Mouse (Mus musculus) forebrain, postnatal 0 days (tissue): ENCODE results near the gene P2rx5. TPM values are rescaled to one million over a fixed set of nuclear protein-coding genes. Genes with fewer than 3 reads are reported as not detected.

Experiments used
- ATAC-seq: fragments of 200-750 bp; cut with Nextera tagmentation; 2 replicates; pipeline ENCODE4 v1.8.0; 2017; ENCODE audit warnings: mild to moderate bottlenecking, moderate library complexity
- DNase-seq: peaks from one replicate; pipeline ENCODE4 v3.0.0-alpha.2; 2015
- H3K27ac ChIP-seq: fragments of 300-500 bp; sonication (generic); 2 replicates; pipeline ENCODE4 v1.5.1; 2014; ENCODE audit warnings: low read depth, mild to moderate bottlenecking, antibody characterized with exemption, low read length, moderate library complexity, mixed read lengths
- H3K27me3 ChIP-seq: fragments of 300-500 bp; sonication (generic); 2 replicates; pipeline ENCODE4 v1.6.1; 2014; ENCODE audit warnings: mild to moderate bottlenecking, low read length, mixed read lengths; ENCODE audit not compliant: insufficient read depth
- H3K36me3 ChIP-seq: fragments of 300-500 bp; sonication (generic); 2 replicates; pipeline ENCODE4 v1.6.1; 2014; ENCODE audit warnings: mild to moderate bottlenecking, moderate library complexity; ENCODE audit not compliant: insufficient read depth
- H3K4me1 ChIP-seq: fragments of 300-500 bp; sonication (generic); 2 replicates; pipeline ENCODE4 v1.6.1; 2014; ENCODE audit warnings: antibody characterized with exemption; ENCODE audit not compliant: insufficient read depth
- H3K4me2 ChIP-seq: fragments of 300-500 bp; sonication (generic); 2 replicates; pipeline ENCODE4 v1.6.1; 2014; ENCODE audit warnings: low read depth, mild to moderate bottlenecking, moderate library complexity
- H3K4me3 ChIP-seq: fragments of 300-500 bp; sonication (generic); 2 replicates; pipeline ENCODE4 v1.5.1; 2014; ENCODE audit warnings: low read depth, low read length, mixed read lengths
- H3K9ac ChIP-seq: fragments of 300-500 bp; sonication (generic); 2 replicates; pipeline ENCODE4 v1.6.1; 2014; ENCODE audit warnings: mild to moderate bottlenecking
- H3K9me3 ChIP-seq: fragments of 300-500 bp; sonication (generic); 2 replicates; pipeline ENCODE4 v1.6.1; 2016; ENCODE audit warnings: low read length
- CTCF ChIP-seq: sonication (generic); IDR thresholded peaks from 2 replicates; pipeline ENCODE4 v1.5.1; 2016; ENCODE audit warnings: antibody characterized with exemption, control low read depth, low read depth
- WGBS: fragments of 180-500 bp; shearing (Covaris S2); extraction: QIAGEN DNeasy Blood & Tissue Kit; methylation state at CpG from one replicate; pipeline ENCODE4 v1.1.7; 2014; 5-methylcytosine and 5-hydroxymethylcytosine counted together
- polyA plus RNA-seq: library from polyadenylated mRNA; unstranded; fragments of >200 nt; fragmentation: Nextera tagmentation; extraction: Ambion mirVana; gene quantifications from 2 replicates; pipeline ENCODE4 v1.2.1, GENCODE M21; 2015
- total RNA-seq: library from RNA; depleted of rRNA; stranded (reverse); fragments of >200 nt; gene quantifications from 2 replicates; pipeline ENCODE4 v1.2.3, GENCODE M21; 2014

P2rx5 gene
- total and polyA plus RNA-seq, 2 experiments from 2014 or later: 0.57 to 0.69 TPM

GRCm38 (mm10) chr11:73137116-73137515 is 23.1 kb upstream of the P2rx5 start:
- H3K9ac ChIP-seq: peak overlapping the region; percentile 49; the same call in 1 of the 2 replicates
- no peak for DNase-seq

GRCm38 (mm10) chr11:73137591-73138501 is 22.4 kb upstream of the P2rx5 start, which contains the start of gene Haspin:
Gene Haspin, minus strand, starts transcription at chr11:73138294.
- WGBS: under 1% methylated on average over 84 of the region's 84 CpGs

More at GRCm38 (mm10) chr11:73137116-73137515, 23.1 kb upstream of the P2rx5 start:
- 35% methylated on average over 11 of the region's 11 CpGs for WGBS
- H3K4me3 ChIP-seq: peak overlapping the region; percentile 74
- no peak for TF ChIP-seq CTCF
- H3K27ac ChIP-seq: no peak overlapping the region
- H3K4me1 ChIP-seq: no peaks in the 10 kb centered on the region
- H3K27me3 ChIP-seq: no peaks in the 10 kb centered on the region
- no peaks in the 10 kb centered on the region for H3K9me3 ChIP-seq
- peak overlapping the region; percentile 77 for H3K4me2 ChIP-seq
- H3K36me3 ChIP-seq: no peaks in the 10 kb centered on the region
- ATAC-seq: no peak

GRCm38 (mm10) chr11:73144261-73144681 is 15.9 kb upstream of the P2rx5 start:
- no peak overlapping the region for H3K4me2 ChIP-seq
- DNase-seq (no peak), ATAC-seq (no peak)
- H3K27me3 ChIP-seq: no peaks in the 10 kb centered on the region
- no peak overlapping the region for H3K9ac ChIP-seq
- no peak overlapping the region for H3K27ac ChIP-seq
- TF ChIP-seq CTCF: no peak
- 55% methylated on average over 1 of the region's 1 CpGs for WGBS
- H3K4me3 ChIP-seq: no peak overlapping the region
- no peaks in the 10 kb centered on the region for H3K36me3 ChIP-seq
- no peaks in the 10 kb centered on the region for H3K9me3 ChIP-seq
- no peaks in the 10 kb centered on the region for H3K4me1 ChIP-seq

More at GRCm38 (mm10) chr11:73137591-73138501, 22.4 kb upstream of the P2rx5 start, which contains the start of gene Haspin:
- Histone ChIP-seq H3K36me3 (no peaks in the 10 kb centered on the region), H3K27me3 (no peaks in the 10 kb centered on the region), H3K27ac (no peak within 1 kb of the TSS), H3K4me1 (no peaks in the 10 kb centered on the region), H3K4me2 (peak within 1 kb of the TSS; percentile 77), H3K9me3 (no peaks in the 10 kb centered on the region), H3K9ac (peak within 1 kb of the TSS; percentile 49), H3K4me3 (peak within 1 kb of the TSS; percentile 74)
- DNase-seq: peak; percentile 93
- peak; percentile 97 for ATAC-seq
- peak; percentile 97 for TF ChIP-seq CTCF

GRCm38 (mm10) chr11:73146026-73146974 is 13.9 kb upstream of the P2rx5 start:
- Histone ChIP-seq H3K9ac (no peak overlapping the region), H3K4me3 (no peak overlapping the region), H3K4me1 (no peaks in the 10 kb centered on the region), H3K9me3 (no peaks in the 10 kb centered on the region), H3K36me3 (no peaks in the 10 kb centered on the region), H3K27me3 (no peaks in the 10 kb centered on the region), H3K27ac (no peak overlapping the region), H3K4me2 (no peak overlapping the region)
- no peak for DNase-seq
- TF ChIP-seq CTCF: no peak
- WGBS: 49% methylated on average over 11 of the region's 11 CpGs
- no peak for ATAC-seq

- Histone ChIP-seq H3K4me1 (no peaks in the 10 kb centered on the region), H3K27me3 (no peaks in the 10 kb centered on the region), H3K9ac (no peak overlapping the region), H3K27ac (no peak overlapping the region), H3K9me3 (no peaks in the 10 kb centered on the region), H3K36me3 (no peaks in the 10 kb centered on the region), H3K4me2 (no peak overlapping the region), H3K4me3 (no peak overlapping the region)
- DNase-seq (no peak), ATAC-seq (no peak)
- 32% methylated on average over 7 of the region's 7 CpGs for WGBS
- no peak for TF ChIP-seq CTCF
Measured at GRCm38 (mm10) chr11:73146975-73147365, 13.3 kb upstream of the P2rx5 start.

- no peaks in the 10 kb centered on the region for H3K27me3 ChIP-seq
- H3K9me3 ChIP-seq: no peaks in the 10 kb centered on the region
- no peak overlapping the region for H3K27ac ChIP-seq
- TF ChIP-seq CTCF: no peak
- DNase-seq (no peak), ATAC-seq (no peak)
- no peak overlapping the region for H3K4me2 ChIP-seq
- H3K4me1 ChIP-seq: no peaks in the 10 kb centered on the region
- H3K4me3 ChIP-seq: no peak overlapping the region
- WGBS: 67% methylated on average over 9 of the region's 9 CpGs
- no peak overlapping the region for H3K9ac ChIP-seq
- no peaks in the 10 kb centered on the region for H3K36me3 ChIP-seq
Measured at GRCm38 (mm10) chr11:73148209-73148608, 12.0 kb upstream of the P2rx5 start.
